Mouse (Mus musculus) c-Kit-positive CD71-positive TER-119-negative erythroid progenitor cells, embryonic 14.5 days (primary cell): ENCODE data around the gene Zbtb3.
A peak's percentile ranks its signal among the peaks of the same experiment; 100 is the strongest.

ENCODE experiments used
- DNase-seq: peaks from one replicate; pipeline ENCODE4 v3.0.0-alpha.2; 2013; ENCODE audit warnings: low read depth

Gene Zbtb3

DNA sequence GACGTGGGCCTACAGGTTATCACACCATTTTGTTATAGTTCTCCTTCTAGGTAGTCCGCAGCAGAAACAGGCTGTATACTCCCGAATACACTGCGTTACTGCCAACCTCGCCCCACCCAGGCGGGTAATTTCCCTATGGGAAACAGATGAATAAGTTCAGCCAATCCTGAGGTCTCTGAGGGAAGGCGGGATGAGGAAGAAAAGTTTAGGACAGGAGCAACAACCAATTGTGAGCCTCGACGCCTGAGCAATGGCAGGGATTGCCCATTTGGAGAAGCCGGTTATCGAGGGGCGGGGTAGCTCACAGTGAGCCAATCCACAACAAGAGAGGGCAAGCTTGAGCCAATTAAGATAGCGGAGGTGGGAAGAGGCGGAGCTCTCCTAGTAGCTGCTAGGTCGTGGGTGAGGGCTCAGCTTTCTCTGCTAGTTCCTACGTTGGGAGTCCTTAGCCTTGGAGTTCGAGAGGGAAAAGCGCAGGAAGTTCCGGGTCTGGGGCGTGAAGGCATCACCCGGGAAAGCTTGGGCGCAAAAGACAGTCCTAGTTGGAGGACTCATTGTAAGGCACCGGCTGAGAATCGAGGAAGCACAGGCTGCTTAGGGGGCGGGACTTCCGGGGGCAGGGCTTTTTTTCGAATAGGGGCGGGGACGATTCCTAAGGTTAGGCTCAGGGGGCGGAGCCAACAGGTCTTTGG lies at the start of gene Zbtb3:
Zbtb3 (plus strand) TSS at position 426 of the 692 bp plus-strand sequence.
- peak; percentile 97 for DNase-seq

DNA sequence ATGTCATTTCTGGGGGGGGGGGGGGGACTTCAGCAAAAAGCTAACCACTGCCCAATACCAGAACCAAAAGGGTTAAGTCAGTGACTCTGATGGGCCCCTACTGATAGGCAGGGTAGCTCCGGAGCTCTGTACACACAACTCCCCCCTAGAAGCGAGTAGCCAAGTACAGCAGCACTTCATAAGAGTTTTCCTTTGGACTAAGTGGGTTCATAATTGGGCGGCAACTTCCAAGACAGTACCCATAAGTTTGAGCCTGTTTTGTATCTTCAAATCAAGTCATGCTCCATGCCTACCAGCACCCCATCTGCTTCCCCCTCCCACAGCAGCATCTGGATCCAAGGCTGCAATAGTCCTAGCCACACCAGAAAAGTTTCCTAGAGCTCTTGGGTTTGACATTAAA lies 46.7 kb upstream of the Zbtb3 start:
- no peak for DNase-seq

- peak; percentile 85 for DNase-seq
Measured at GRCm38 (mm10) chr19:8756635-8757387, 45.5 kb upstream of the Zbtb3 start, which contains the start of gene Nxf1. Nxf1 (plus strand) TSS chr19:8757073.

DNA sequence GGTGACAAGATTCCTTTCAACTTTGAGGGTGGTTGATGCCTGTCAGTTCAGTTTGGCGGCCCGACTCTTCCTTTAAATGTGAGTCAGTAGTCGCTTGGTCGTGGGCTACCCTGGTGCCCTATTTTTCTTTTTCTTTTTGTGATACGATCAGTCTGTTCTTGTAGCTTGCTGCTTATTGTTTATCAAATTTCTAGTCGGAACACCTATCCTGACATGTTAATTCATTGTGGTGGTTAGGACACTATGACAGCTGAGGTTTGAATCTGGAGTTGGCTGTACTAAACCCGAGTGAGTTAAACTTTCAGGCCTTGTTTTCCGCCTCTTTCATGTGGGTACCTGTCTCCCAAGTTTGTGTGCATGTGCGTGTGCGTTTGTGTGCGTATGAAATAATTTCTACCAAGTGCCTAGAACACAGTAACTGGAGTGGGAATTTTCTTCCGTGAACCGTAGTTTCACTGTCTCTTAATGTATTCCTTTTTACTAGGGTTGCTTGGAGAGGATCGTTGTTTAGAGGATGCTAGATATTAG lies 44.8 kb upstream of the Zbtb3 start:
- DNase-seq: no peak

GRCm38 (mm10) chr19:8758899-8759298 lies 43.5 kb upstream of the Zbtb3 start:
- DNase-seq: no peak

DNA sequence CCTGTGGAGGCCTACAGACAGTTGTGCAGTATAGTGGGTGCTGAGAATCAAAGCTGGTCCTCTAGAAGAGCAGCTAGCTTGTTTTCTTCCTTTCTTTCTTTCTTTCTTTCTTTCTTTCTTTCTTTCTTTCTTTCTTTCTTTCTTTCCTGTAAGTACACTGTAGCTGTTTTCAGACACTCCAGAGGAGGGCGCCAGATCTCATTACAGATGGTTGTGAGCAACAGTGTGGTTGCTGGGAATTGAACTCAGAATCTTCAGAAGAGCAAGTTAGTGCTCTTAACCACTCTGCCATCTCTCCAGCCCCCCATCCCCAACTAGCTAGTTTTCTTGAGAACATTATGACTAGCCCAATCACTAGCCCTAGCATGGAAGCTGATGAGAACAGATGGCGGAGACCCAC lies 41.6 kb upstream of the Zbtb3 start:
- no peak for DNase-seq

GRCm38 (mm10) chr19:8763276-8763675 lies 39.1 kb upstream of the Zbtb3 start:
- DNase-seq: no peak

GRCm38 (mm10) chr19:8765562-8765961 lies 36.8 kb upstream of the Zbtb3 start:
- DNase-seq: no peak

- DNase-seq: no peak
Measured at GRCm38 (mm10) chr19:8770567-8771270, 31.6 kb upstream of the Zbtb3 start, which contains the start of gene Tmem223. Tmem223 (plus strand) TSS chr19:8770996.

DNA sequence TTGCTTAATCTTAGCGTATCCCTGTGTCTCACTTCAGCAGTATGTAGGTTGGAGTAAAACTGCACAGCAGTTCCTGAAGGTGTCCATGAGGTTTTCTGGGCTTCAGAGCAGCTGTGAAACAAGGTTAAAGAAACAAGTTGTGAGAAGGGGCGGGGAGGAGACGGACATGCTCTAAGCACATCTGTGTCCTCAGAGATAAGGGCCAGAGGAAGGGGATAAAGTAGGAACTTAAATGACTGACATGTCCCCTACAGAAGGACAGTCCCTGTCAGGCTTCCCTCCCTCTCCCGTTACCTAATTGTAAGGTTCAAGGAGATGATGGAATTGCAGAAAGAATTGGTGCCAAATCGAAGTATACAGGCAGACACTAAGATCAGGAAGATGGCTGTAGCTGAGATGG lies 29.4 kb upstream of the Zbtb3 start:
- no peak for DNase-seq

- no peak for DNase-seq
Measured at GRCm38 (mm10) chr19:8773409-8773808, 28.9 kb upstream of the Zbtb3 start.

GRCm38 (mm10) chr19:8774086-8774835 lies 28.1 kb upstream of the Zbtb3 start, which contains the start of gene Tmem179b:
Tmem179b (minus strand) TSS chr19:8774467.
- DNase-seq: peak; percentile 94

DNA sequence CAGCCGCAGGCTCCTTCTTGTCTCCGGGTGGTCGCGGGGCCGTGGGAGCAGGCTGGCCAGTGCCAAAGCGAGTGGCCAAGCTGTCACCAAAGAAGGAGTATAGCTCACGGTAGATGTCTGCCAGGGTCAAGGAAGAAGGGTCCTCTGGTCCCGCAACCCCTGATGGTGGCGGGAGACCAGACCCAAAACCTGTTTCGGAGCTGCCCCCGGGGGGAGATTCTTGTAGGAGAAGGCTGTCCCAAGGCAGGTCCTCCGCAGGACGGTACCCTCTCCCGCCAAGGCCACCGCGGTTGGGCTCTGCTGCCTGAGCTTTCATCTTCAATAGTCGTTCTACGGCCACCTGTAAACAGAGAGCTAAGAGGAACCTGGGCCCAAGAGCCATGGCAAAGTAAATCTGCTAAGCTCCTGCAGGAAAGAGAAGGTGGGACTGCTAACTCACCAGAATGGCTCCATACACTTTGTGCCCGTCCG lies 27.4 kb upstream of the Zbtb3 start:
- DNase-seq: no peak

- peak; percentile 96 for DNase-seq
Measured at GRCm38 (mm10) chr19:8786008-8786781, 16.2 kb upstream of the Zbtb3 start, which contains the start of gene Taf6l. Taf6l (minus strand) TSS chr19:8786417.

DNA sequence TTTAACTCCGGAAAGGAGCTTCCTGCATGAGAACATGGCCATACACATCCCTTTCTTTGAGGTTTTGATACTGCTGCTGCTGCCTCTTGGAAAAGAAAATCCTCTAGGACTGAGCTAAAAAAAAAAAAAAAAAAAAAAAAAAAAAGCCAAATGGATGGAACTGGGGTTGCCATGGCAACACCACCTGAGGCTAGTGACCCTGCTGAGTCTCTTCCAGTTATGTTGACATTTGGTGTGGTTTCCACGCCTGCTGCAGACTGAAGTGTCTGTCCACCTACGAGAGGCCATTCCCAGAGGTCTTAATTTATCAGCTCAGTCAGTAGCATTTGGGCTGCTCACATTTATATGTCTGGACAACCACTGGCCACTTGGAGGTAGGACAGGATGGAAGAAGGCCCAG lies 13.8 kb upstream of the Zbtb3 start:
- no peak for DNase-seq

- DNase-seq: no peak
Measured at GRCm38 (mm10) chr19:8789171-8789570, 13.2 kb upstream of the Zbtb3 start.

DNA sequence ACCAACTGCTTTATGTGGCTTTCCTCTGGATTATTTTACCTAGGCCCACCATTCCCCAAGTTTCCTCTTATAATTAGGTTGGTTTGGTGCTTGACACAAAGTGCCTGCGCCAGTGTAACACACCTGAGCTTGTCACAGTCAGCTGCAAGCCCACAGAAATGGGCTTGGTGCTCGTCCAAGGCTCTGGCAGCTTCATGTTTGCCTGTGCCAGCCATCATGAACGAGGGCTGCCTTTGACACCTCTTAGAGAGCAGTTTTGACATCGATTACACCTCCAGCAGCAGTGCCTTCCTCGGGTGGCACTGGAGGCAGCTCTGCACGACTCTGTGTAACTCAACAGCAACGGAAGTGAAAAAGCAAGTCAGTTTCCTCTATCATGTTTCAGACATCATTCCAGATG lies 12.2 kb upstream of the Zbtb3 start:
- no peak for DNase-seq

- peak; percentile 85 for DNase-seq
Measured at GRCm38 (mm10) chr19:8798264-8798946, 4.0 kb upstream of the Zbtb3 start, which contains the start of gene Polr2g. Polr2g (minus strand) TSS chr19:8798577.

DNA sequence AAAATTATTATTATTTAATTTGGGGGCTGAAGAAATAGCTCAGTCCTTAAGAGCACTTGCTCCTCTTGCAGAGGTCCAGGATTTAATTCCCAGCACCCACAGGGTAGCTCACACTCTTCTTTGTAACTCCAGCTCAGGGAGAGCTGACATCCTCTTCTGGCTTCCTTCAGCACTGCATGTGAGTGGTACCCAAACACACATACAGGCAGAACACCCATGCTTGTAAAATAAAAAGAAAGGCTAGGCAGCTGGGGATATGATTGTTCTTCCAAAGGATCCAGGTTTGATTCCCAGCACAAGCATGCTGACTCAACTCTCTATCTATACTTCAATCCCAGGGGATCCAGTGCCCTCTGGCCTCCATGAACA lies 3.4 kb upstream of the Zbtb3 start:
- no peak for DNase-seq

DNA sequence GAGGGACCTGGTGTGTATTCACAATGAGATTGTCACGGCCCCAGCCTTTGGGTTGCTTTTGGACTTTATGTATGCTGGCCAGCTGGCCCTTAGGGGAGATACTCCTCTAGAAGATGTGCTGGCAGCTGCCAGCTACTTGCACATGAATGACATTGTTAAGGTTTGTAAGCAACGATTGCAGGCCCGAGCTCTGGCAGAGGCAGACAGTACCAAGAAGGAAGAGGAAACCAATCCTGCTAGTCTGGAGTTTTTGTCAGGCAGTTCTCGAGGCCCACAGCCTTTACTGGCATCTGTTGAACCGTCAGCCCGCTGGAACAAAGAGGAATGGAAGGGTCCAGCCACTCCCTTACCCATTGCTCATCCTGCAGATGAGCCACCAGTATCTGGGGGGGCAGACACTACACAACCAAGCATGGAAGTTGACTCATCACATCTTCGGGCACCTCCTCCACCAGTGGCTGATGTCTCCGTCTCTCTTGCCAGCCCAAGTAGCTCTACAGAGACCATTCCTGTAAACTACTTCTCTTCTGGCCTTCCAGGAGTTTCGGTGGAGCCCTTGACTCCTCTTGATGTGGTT lies 937 bp downstream of the Zbtb3 start:
- no peak for DNase-seq
